Mouse (Mus musculus) hematopoietic multipotent progenitor cell, adult 10-12 weeks (in vitro differentiated cells): ENCODE results near the gene 4930583I09Rik. TPM values are rescaled to one million over a fixed set of nuclear protein-coding genes. Genes with fewer than 3 reads are reported as not detected.

Experiments
- polyA plus RNA-seq: library from polyadenylated mRNA; stranded (reverse); fragments of >175 nt; gene quantifications from 2 replicates; pipeline ENCODE4 v1.2.3, GENCODE M21; 2012; ENCODE audit warnings: low replicate concordance

Gene 4930583I09Rik
- polyA plus RNA-seq, result not detected in 2 replicates

DNA sequence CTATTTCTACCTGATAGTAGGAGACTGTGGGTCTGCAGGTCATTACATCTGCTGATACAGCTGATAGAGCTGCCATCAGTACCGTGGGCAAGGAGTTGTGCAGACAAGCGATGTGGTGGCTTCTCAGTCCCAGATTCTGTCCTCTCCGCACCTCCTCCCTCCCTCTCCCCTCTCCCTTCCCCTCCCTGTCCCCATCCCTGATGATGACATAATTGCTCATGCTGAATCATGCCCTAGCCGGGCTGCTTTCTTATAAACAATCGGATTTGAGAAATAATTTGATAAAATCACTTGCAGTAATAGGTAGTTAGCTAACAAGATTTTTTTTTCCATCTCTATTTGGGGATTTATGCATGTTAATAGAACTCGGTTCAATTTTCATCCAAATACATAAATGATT, at the start of gene 4930583I09Rik:
TSS of gene 4930583I09Rik (minus strand) at position 144 of the 400 bp plus-strand sequence.

Other genes with a start within 250 kb of the 4930583I09Rik start
- gene Man2a1, start 235.3 kb downstream of the 4930583I09Rik start, polyA plus RNA-seq, result 17.9 and 20.9 TPM in 2 replicates